Comparison of ENCODE assay signal across 8 mouse cellular contexts in the genomic region with DNA sequence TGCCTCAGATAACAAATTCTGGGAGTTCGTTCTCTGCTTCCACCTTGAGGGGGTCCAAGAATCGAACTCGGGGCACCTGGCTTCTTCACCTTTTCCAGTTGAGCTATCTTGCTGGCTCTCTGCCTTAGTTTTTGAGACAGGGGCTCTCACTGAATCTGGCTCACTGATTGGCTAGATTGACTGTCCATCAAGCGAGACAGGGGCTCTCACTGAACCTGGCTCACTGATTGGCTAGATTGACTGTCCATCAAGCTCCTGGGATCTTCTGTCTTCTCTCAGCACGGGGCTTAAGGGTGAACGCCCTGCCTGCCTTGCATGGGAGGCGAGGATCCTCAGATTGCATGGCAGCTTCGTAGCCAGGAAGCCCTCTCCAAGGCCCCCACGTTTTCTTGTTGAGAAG. TPM values are rescaled to one million over a fixed set of nuclear protein-coding genes. Genes with fewer than 3 reads are reported as not detected.
DNase-seq lines count a peak whose midpoint lies in the region; ATAC-seq and TF ChIP-seq lines count a peak whose summit lies in the region.
"Had no signal": no experiment of that assay in that cellular context is flagged by ENCODE, and none has a peak within 500 bp of the region (broad histone marks: within the 10 kb centered on the region; RNA-seq: fewer than 3 reads in every experiment).

No protein-coding gene starts in this region.

- in situ Hi-C loops in ES-E14 (cut with MboI; ENCODE audit: low sequenced_read_pairs in 2 of 2, unreplicated experiment in 2 of 2) = no loop called here

- no peak overlapping the region for H3K27ac ChIP-seq in kidney, embryonic 14.5 days (ENCODE audit: low read depth, low read length)
- H3K27ac ChIP-seq in ES-E14 (ENCODE audit: insufficient read depth, low read depth, low read length, poor library complexity, severe bottlenecking) = no peak overlapping the region
- H3K27ac ChIP-seq in liver, postnatal 0 days (ENCODE audit: low read depth) = no peak overlapping the region
- H3K27ac ChIP-seq: lung, embryonic 15.5 days had no signal

- no peak for TF ChIP-seq EP300 in liver, postnatal 0 days (IDR thresholded peaks at IDR 0.05; ENCODE audit: low read depth)

- intact Hi-C loops in gastrocnemius, postnatal 14 days (cut with DNase I; ENCODE audit: low total_unique reads) = no loop called here

- WGBS in kidney, embryonic 14.5 days = 59% methylated on average over 9 of the region's 9 CpGs
- WGBS in liver, postnatal 0 days (ENCODE audit: insufficient replicate concordance) = 44% methylated on average over 9 of the region's 9 CpGs

- no peaks in the 10 kb centered on the region for H3K27me3 ChIP-seq in kidney, embryonic 14.5 days (ENCODE audit: control insufficient read depth, insufficient read depth, low read length)
- H3K27me3 ChIP-seq in liver, postnatal 0 days (ENCODE audit: insufficient read depth, low read length) = no peaks in the 10 kb centered on the region
- H3K27me3 ChIP-seq: lung, embryonic 15.5 days had no signal

- no peak for ATAC-seq in kidney, embryonic 14.5 days (ENCODE audit: low FRiP score, low TSS enrichment)
- ATAC-seq in liver, postnatal 0 days = no peak

- no peaks in the 10 kb centered on the region for H3K4me1 ChIP-seq in kidney, embryonic 14.5 days (ENCODE audit: control insufficient read depth, insufficient read depth, low read length)
- H3K4me1 ChIP-seq in ES-E14 (ENCODE audit: control insufficient read depth in 2 of 2, insufficient read depth in 2 of 2, low read length in 2 of 2, poor library complexity in 1 of 2) = peaks cover 0 to 4% of the 10 kb centered on the region in 2 experiments; a peak in 2 of 4 replicates
- H3K4me1 ChIP-seq in liver, postnatal 0 days (ENCODE audit: insufficient read depth) = no peaks in the 10 kb centered on the region
- H3K4me1 ChIP-seq: lung, embryonic 15.5 days had no signal

- no peaks in the 10 kb centered on the region for H3K9me3 ChIP-seq in kidney, embryonic 14.5 days (ENCODE audit: control insufficient read depth, low read length)
- no peaks in the 10 kb centered on the region for H3K9me3 ChIP-seq in ES-E14 (ENCODE audit: control insufficient read depth, insufficient read depth, low read depth, low read length)
- no peaks in the 10 kb centered on the region for H3K9me3 ChIP-seq in liver, postnatal 0 days (ENCODE audit: low read length)
- H3K9me3 ChIP-seq: lung, embryonic 15.5 days had no signal

- no peaks in the 10 kb centered on the region for H3K36me3 ChIP-seq in kidney, embryonic 14.5 days (ENCODE audit: control insufficient read depth, insufficient read depth, low read length)
- H3K36me3 ChIP-seq in ES-E14 (ENCODE audit: control insufficient read depth, insufficient read depth, low read length, poor library complexity, severe bottlenecking) = no peaks in the 10 kb centered on the region
- no peaks in the 10 kb centered on the region for H3K36me3 ChIP-seq in liver, postnatal 0 days (replicated peaks; ENCODE audit: insufficient read depth, low read length)
- H3K36me3 ChIP-seq: lung, embryonic 15.5 days had no signal

- H3K4me3 ChIP-seq in kidney, embryonic 14.5 days (ENCODE audit: low read length) = no peak overlapping the region
- peak overlapping the region; percentile 7 to 37; a peak in 2 of 4 replicates for H3K4me3 ChIP-seq in ES-E14 (ENCODE audit: insufficient read depth in 1 of 2, low read depth in 1 of 2, low read length in 2 of 2, poor library complexity in 1 of 2, severe bottlenecking in 1 of 2)
- H3K4me3 ChIP-seq in liver, postnatal 0 days (ENCODE audit: low read depth, low read length) = no peak overlapping the region
- H3K4me3 ChIP-seq: lung, embryonic 15.5 days had no signal

- no peak overlapping the region for H3K4me2 ChIP-seq in kidney, embryonic 14.5 days (replicated peaks; ENCODE audit: low read depth, low read length)
- H3K4me2 ChIP-seq in liver, postnatal 0 days (ENCODE audit: low read depth, low read length) = no peak overlapping the region
- H3K4me2 ChIP-seq: lung, embryonic 15.5 days had no signal

- H3K9ac ChIP-seq in kidney, embryonic 14.5 days (ENCODE audit: low read depth, low read length) = no peak overlapping the region
- no peak overlapping the region for H3K9ac ChIP-seq in ES-E14 (ENCODE audit: insufficient read depth, low read depth, low read length, poor library complexity, severe bottlenecking)
- no peak overlapping the region for H3K9ac ChIP-seq in liver, postnatal 0 days (replicated peaks)
- H3K9ac ChIP-seq: lung, embryonic 15.5 days had no signal

- peak; percentile 15 for DNase-seq in kidney, adult 11 months
- peak; percentile 100 for DNase-seq in ES-E14 (ENCODE audit: low read depth, low spot score)
- peak; percentile 58 for DNase-seq in brain, adult 2 months (ENCODE audit: low read depth, low spot score)
- peak; percentile 45 for DNase-seq in gastrocnemius, postnatal 14 days
- peak; percentile 23 for DNase-seq in liver, postnatal 0 days
- peak; percentile 59 for DNase-seq in thymus, postnatal 4 days

- TF ChIP-seq CTCF in liver, postnatal 0 days (IDR thresholded peaks at IDR 0.05; ENCODE audit: low read depth) = no peak

TF ChIP-seq in ES-E14, 5 proteins besides CTCF, POLR2A, EP300 and RAD21:
- TF ChIP-seq CHD2 (IDR thresholded peaks at IDR 0.05; ENCODE audit: low read depth, low read length) = peak; percentile 96
- TF ChIP-seq MAFK (IDR thresholded peaks at IDR 0.05; ENCODE audit: insufficient read depth, low read depth, low read length) = no peak

RNA-seq across cellular contexts. Expression of a gene that starts 43.8 kb away (rescaled TPM):
- polyA plus RNA-seq in kidney, embryonic 14.5 days (2014; fragmentation: Nextera tagmentation; extraction: Ambion mirVana) = 3.0 and 6.9 TPM in 2 replicates
- 0.16 and 0.27 TPM in 2 replicates for total RNA-seq in ES-E14 (2012; rRNA removed)
- 1 to 10 TPM; 2.4 to 2.7 TPM for total RNA-seq in gastrocnemius, postnatal 14 days (2021)
- 0.13 and 0.34 TPM in 2 replicates for polyA plus RNA-seq in liver, postnatal 0 days (2015; fragmentation: Nextera tagmentation; extraction: Ambion mirVana)

RNA-seq across cellular contexts. Expression of a gene that starts 47.4 kb away (rescaled TPM):
- polyA plus RNA-seq in kidney, embryonic 14.5 days (2014; fragmentation: Nextera tagmentation; extraction: Ambion mirVana) = 7.0 and 10.4 TPM in 2 replicates
- 0.21 and 0.40 TPM in 2 replicates for total RNA-seq in ES-E14 (2012; rRNA removed)
- 1 to 10 TPM; 3.7 to 5.1 TPM for total RNA-seq in gastrocnemius, postnatal 14 days (2021)
- polyA plus RNA-seq in liver, postnatal 0 days (2015; fragmentation: Nextera tagmentation; extraction: Ambion mirVana) = 0.20 and 0.25 TPM in 2 replicates

RNA-seq across cellular contexts. Expression of a gene that starts 54.3 kb away (rescaled TPM):
- 27.0 and 42.5 TPM in 2 replicates for polyA plus RNA-seq in kidney, embryonic 14.5 days (2014; fragmentation: Nextera tagmentation; extraction: Ambion mirVana)
- total RNA-seq in ES-E14 (2012; rRNA removed) = 19.5 and 22.0 TPM in 2 replicates
- total RNA-seq in gastrocnemius, postnatal 14 days (2021) = 1 to 10 TPM; 7.6 to 8.2 TPM
- polyA plus RNA-seq in liver, postnatal 0 days (2015; fragmentation: Nextera tagmentation; extraction: Ambion mirVana) = 8.8 and 9.1 TPM in 2 replicates

Comparison
In these comparisons a context has a peak if more than half of its experiments do, and no peak if none do; other contexts are left out.
1. DNase-seq: peak in every context shown above with its lines; median percentile 100 in ES-E14; 59 in thymus, postnatal 4 days; 58 in brain, adult 2 months; 45 in gastrocnemius, postnatal 14 days; 23 in liver, postnatal 0 days; 15 in kidney, adult 11 months.
2. H3K4me3 ChIP-seq: peak in ES-E14 (2 of 2); none in kidney, embryonic 14.5 days (single experiment) and liver, postnatal 0 days (single experiment).